Comparison of ENCODE assay signal across 18 mouse cellular contexts in genomic region chr11:100648405-100648804, GRCm38 (mm10). TPM values are rescaled to one million over a fixed set of nuclear protein-coding genes. Genes with fewer than 3 reads are reported as not detected.
"Had no signal": no experiment of that assay in that cellular context is flagged by ENCODE, and none has a peak within 500 bp of the region (broad histone marks: within the 10 kb centered on the region; RNA-seq: fewer than 3 reads in every experiment).

No protein-coding gene starts in this region.

- DNase-seq: retina, postnatal 1 day; right cerebral cortex, adult 18-20 months; right cerebral cortex, postnatal 14 days; right cerebral cortex, postnatal 25 days; right cerebral cortex, postnatal 4 days; spleen, adult 18-20 months; thymus, adult 2 months; thymus, postnatal 14 days; thymus, postnatal 25 days; thymus, postnatal 36 days; thymus, postnatal 4 days had no signal

- H3K36me3 ChIP-seq: neural tube, embryonic 12.5 days; neural tube, embryonic 13.5 days; neural tube, embryonic 15.5 days; stomach, embryonic 15.5 days had no signal

- H3K9me3 ChIP-seq: neural tube, embryonic 12.5 days; neural tube, embryonic 13.5 days; neural tube, embryonic 15.5 days; stomach, embryonic 15.5 days had no signal

- H3K4me2 ChIP-seq: neural tube, embryonic 12.5 days; neural tube, embryonic 13.5 days; neural tube, embryonic 15.5 days; stomach, embryonic 15.5 days had no signal

- H3K27ac ChIP-seq: neural tube, embryonic 12.5 days; neural tube, embryonic 13.5 days; neural tube, embryonic 15.5 days; stomach, embryonic 15.5 days; stomach, postnatal 0 days had no signal

- H3K4me3 ChIP-seq: neural tube, embryonic 12.5 days; neural tube, embryonic 13.5 days; neural tube, embryonic 15.5 days; stomach, embryonic 15.5 days had no signal

- H3K4me1 ChIP-seq: neural tube, embryonic 12.5 days; stomach, embryonic 15.5 days had no signal

- H3K9ac ChIP-seq: neural tube, embryonic 12.5 days; neural tube, embryonic 13.5 days; neural tube, embryonic 15.5 days; stomach, embryonic 15.5 days had no signal

RNA-seq across cellular contexts. Expression of gene Zfp385c, which starts 43.9 kb away (rescaled TPM):
- total RNA-seq: neutrophil, adult 5-6 weeks had no signal
- polyA plus RNA-seq: stomach, embryonic 14.5 days had no signal
